Mouse (Mus musculus) MEL (cell line): ENCODE measurements around the gene Cfap69.

Source experiments
- BHLHE40 ChIP-seq: IDR thresholded peaks from 2 replicates; pipeline ENCODE4 v1.6.1; 2012; ENCODE audit warnings: low read depth, mild to moderate bottlenecking, inconsistent platforms, low read length, improper control_type of control experiment, borderline replicate concordance
- CHD2 ChIP-seq: IDR thresholded peaks from 2 replicates; pipeline ENCODE4 v1.6.1; 2011; ENCODE audit warnings: low read length, improper control_type of control experiment
- CTCF ChIP-seq, 3 experiments: IDR thresholded peaks in 2 of 3; conservative IDR thresholded peaks in 1 of 3; 2 replicates each; pipeline ENCODE4 v1.5.1; 2011 to 2012; ENCODE audit warnings: low read length in 3 of 3, low read depth in 2 of 3, mild to moderate bottlenecking in 2 of 3, improper control_type of control experiment in 1 of 3, inconsistent platforms in 1 of 3, mixed read lengths in 1 of 3, moderate library complexity in 1 of 3; ENCODE audit not compliant: control insufficient read depth in 1 of 3, insufficient read depth in 1 of 3, poor library complexity in 1 of 3, severe bottlenecking in 1 of 3
- E2F4 ChIP-seq: IDR thresholded peaks from 2 replicates; pipeline ENCODE4 v1.6.1; 2011; ENCODE audit warnings: low read depth, low read length, improper control_type of control experiment, borderline replicate concordance
- GATA1 ChIP-seq: IDR thresholded peaks from 2 replicates; pipeline ENCODE4 v1.6.1; 2011; ENCODE audit warnings: low read depth, low read length, improper control_type of control experiment
- KAT2A ChIP-seq: conservative IDR thresholded peaks from 2 replicates; pipeline ENCODE4 v1.6.1; 2012; ENCODE audit warnings: low read depth, low read length, improper control_type of control experiment, inconsistent platforms
- MAX ChIP-seq: IDR thresholded peaks from 2 replicates; pipeline ENCODE4 v1.6.1; 2011; ENCODE audit warnings: low read length, improper control_type of control experiment
- NELFE ChIP-seq: IDR thresholded peaks from 2 replicates; pipeline ENCODE4 v1.6.1; 2011; ENCODE audit warnings: low read depth, low read length, improper control_type of control experiment
- POLR2A ChIP-seq, 2 experiments: IDR thresholded peaks; 2 replicates each; pipeline ENCODE4 v1.6.1; 2011 to 2012; ENCODE audit warnings: low read length in 2 of 2, mild to moderate bottlenecking in 2 of 2, control low read depth in 1 of 2, improper control_type of control experiment in 1 of 2, low read depth in 1 of 2, moderate library complexity in 1 of 2; ENCODE audit not compliant: control insufficient read depth in 1 of 2, insufficient read depth in 1 of 2, poor library complexity in 1 of 2
- RCOR1 ChIP-seq: IDR thresholded peaks from 2 replicates; pipeline ENCODE4 v1.6.1; 2012; ENCODE audit warnings: low read depth, mild to moderate bottlenecking, inconsistent platforms, low read length, improper control_type of control experiment
- TAL1 ChIP-seq: IDR thresholded peaks from 2 replicates; pipeline ENCODE4 v1.6.1; 2012; ENCODE audit warnings: mild to moderate bottlenecking, inconsistent platforms, low read length, moderate library complexity, mixed read lengths
- USF1 ChIP-seq: IDR thresholded peaks from 2 replicates; pipeline ENCODE4 v1.6.1; 2014; ENCODE audit warnings: low read depth, mild to moderate bottlenecking, inconsistent platforms, low read length, improper control_type of control experiment, moderate library complexity
- ZC3H11A ChIP-seq: IDR thresholded peaks from 2 replicates; pipeline ENCODE4 v1.6.1; 2012; ENCODE audit warnings: low read depth, mild to moderate bottlenecking, inconsistent platforms, low read length, improper control_type of control experiment
- ZNF384 ChIP-seq: IDR thresholded peaks from 2 replicates; pipeline ENCODE4 v1.6.1; 2012; ENCODE audit warnings: low read depth, mild to moderate bottlenecking, inconsistent platforms, low read length, improper control_type of control experiment

- TF ChIP-seq POLR2A (IDR thresholded peaks at IDR 0.05; ENCODE audit: control insufficient read depth in 1 of 2, insufficient read depth in 1 of 2, low read depth in 1 of 2, low read length in 2 of 2, poor library complexity in 1 of 2) (no peak), KAT2A (no peak), CTCF (IDR thresholded peaks at IDR 0.05 in 2 of 3, conservative IDR thresholded peaks at IDR 0.05 in 1 of 3; ENCODE audit: control insufficient read depth in 1 of 3, insufficient read depth in 1 of 3, low read depth in 2 of 3, low read length in 3 of 3, poor library complexity in 1 of 3, severe bottlenecking in 1 of 3) (no peak), GATA1 (no peak), TAL1 (no peak), MAX (no peak), USF1 (no peak), CHD2 (no peak), NELFE (no peak), BHLHE40 (no peak), RCOR1 (no peak), E2F4 (no peak), ZC3H11A (no peak), ZNF384 (no peak)
Observed at GRCm38 (mm10) chr5:5692167-5692738, 28.2 kb upstream of the Cfap69 start.
